Mouse (Mus musculus) limb, embryonic 11.5 days (tissue): ENCODE results near the gene Tmem176a. TPM values are rescaled to one million over a fixed set of nuclear protein-coding genes. Genes with fewer than 3 reads are reported as not detected.
"Not testable (repeated sequence)": the region's sequence is repeated elsewhere in the genome, so short reads cannot be mapped to it uniquely, and the experiment has no call there.

ENCODE experiments used
- ATAC-seq: fragments of 200-750 bp; cut with Nextera tagmentation; 2 replicates; pipeline ENCODE4 v1.8.0; 2017; ENCODE audit warnings: low read depth; ENCODE audit not compliant: insufficient number of reproducible peaks, low FRiP score, low TSS enrichment
- DNase-seq: peaks from one replicate; pipeline ENCODE4 v3.0.0-alpha.2; 2015; ENCODE audit warnings: low spot score
- H3K27ac ChIP-seq: fragments of 300-500 bp; sonication (generic); replicated peaks from 2 replicates; pipeline ENCODE4 v1.5.1; 2014; ENCODE audit warnings: low read depth, mild to moderate bottlenecking, low read length
- H3K27me3 ChIP-seq: fragments of 300-500 bp; sonication (generic); 2 replicates; pipeline ENCODE4 v1.6.1; 2014; ENCODE audit warnings: mild to moderate bottlenecking, low read length, mixed read lengths; ENCODE audit not compliant: control insufficient read depth, insufficient read depth
- H3K36me3 ChIP-seq: fragments of 300-500 bp; sonication (generic); 2 replicates; pipeline ENCODE4 v1.6.1; 2014; ENCODE audit warnings: mild to moderate bottlenecking, low read length, moderate library complexity, mixed read lengths; ENCODE audit not compliant: control insufficient read depth, insufficient read depth
- H3K4me1 ChIP-seq: fragments of 300-500 bp; sonication (generic); 2 replicates; pipeline ENCODE4 v1.6.1; 2014; ENCODE audit warnings: low read length, mixed read lengths; ENCODE audit not compliant: control insufficient read depth, insufficient read depth
- H3K4me2 ChIP-seq: fragments of 300-500 bp; sonication (generic); 2 replicates; pipeline ENCODE4 v1.6.1; 2014; ENCODE audit warnings: low read depth, mild to moderate bottlenecking, moderate library complexity; ENCODE audit not compliant: severe bottlenecking
- H3K4me3 ChIP-seq: fragments of 300-500 bp; sonication (generic); 2 replicates; pipeline ENCODE4 v1.5.1; 2014; ENCODE audit warnings: low read depth, low read length
- H3K9ac ChIP-seq: fragments of 300-500 bp; sonication (generic); 2 replicates; pipeline ENCODE4 v1.6.1; 2014; ENCODE audit warnings: mild to moderate bottlenecking, low read length
- H3K9me3 ChIP-seq: fragments of 300-500 bp; sonication (generic); 2 replicates; pipeline ENCODE4 v1.6.1; 2016; ENCODE audit warnings: low read length; ENCODE audit not compliant: control insufficient read depth
- WGBS: fragments of 180-500 bp; shearing (Covaris S2); extraction: QIAGEN DNeasy Blood & Tissue Kit; methylation state at CpG from one replicate; pipeline ENCODE4 v1.1.7; 2014; 5-methylcytosine and 5-hydroxymethylcytosine counted together
- polyA plus RNA-seq: library from polyadenylated mRNA; unstranded; fragments of >200 nt; fragmentation: Nextera tagmentation; extraction: Ambion mirVana; gene quantifications from 2 replicates; pipeline ENCODE4 v1.2.1, GENCODE M21; 2014

Tmem176a gene
- polyA plus RNA-seq, 1 experiment from 2014 or later: 37.5 TPM

- DNase-seq: no peak
- no peak for ATAC-seq
- Histone ChIP-seq H3K9ac (no peak overlapping the region), H3K4me3 (no peak overlapping the region), H3K4me2 (no peak overlapping the region), H3K4me1 (no peaks in the 10 kb centered on the region), H3K27ac (no peak overlapping the region), H3K36me3 (no peaks in the 10 kb centered on the region), H3K9me3 (no peaks in the 10 kb centered on the region), H3K27me3 (no peaks in the 10 kb centered on the region)
- WGBS: 11% methylated on average over 3 of the region's 3 CpGs
These were observed 24.0 kb downstream of the Tmem176a start for GRCm38 (mm10) chr6:48864723-48865122.

- Histone ChIP-seq H3K4me3 (no peak overlapping the region), H3K36me3 (no peaks in the 10 kb centered on the region), H3K9ac (no peak overlapping the region), H3K27ac (no peak overlapping the region), H3K4me2 (no peak overlapping the region), H3K27me3 (no peaks in the 10 kb centered on the region), H3K9me3 (no peaks in the 10 kb centered on the region), H3K4me1 (no peaks in the 10 kb centered on the region)
- DNase-seq: no peak
- no peak for ATAC-seq
- 78% methylated on average over 1 of the region's 1 CpGs for WGBS
These were observed 24.5 kb downstream of the Tmem176a start for GRCm38 (mm10) chr6:48865152-48865745.

- not testable (repeated sequence) for H3K9me3 ChIP-seq, H3K4me3 ChIP-seq, H3K36me3 ChIP-seq, H3K27me3 ChIP-seq, ATAC-seq, DNase-seq, H3K4me1 ChIP-seq, H3K4me2 ChIP-seq, H3K9ac ChIP-seq, H3K27ac ChIP-seq
- 14% methylated on average over 1 of the region's 1 CpGs for WGBS
These were observed 25.7 kb downstream of the Tmem176a start for GRCm38 (mm10) chr6:48866355-48866950.

- H3K36me3 ChIP-seq: no peaks in the 10 kb centered on the region
- no peak for DNase-seq
- H3K4me3 ChIP-seq: no peak overlapping the region
- H3K4me2 ChIP-seq: no peak overlapping the region
- H3K9ac ChIP-seq: no peak overlapping the region
- H3K27me3 ChIP-seq: no peaks in the 10 kb centered on the region
- no peaks in the 10 kb centered on the region for H3K9me3 ChIP-seq
- no peak overlapping the region for H3K27ac ChIP-seq
- no peak for ATAC-seq
- WGBS: 53% methylated on average over 4 of the region's 4 CpGs
- H3K4me1 ChIP-seq: no peaks in the 10 kb centered on the region
These were observed 26.4 kb downstream of the Tmem176a start for GRCm38 (mm10) chr6:48867158-48867557.

- no peak for ATAC-seq
- H3K27me3 ChIP-seq: no peaks in the 10 kb centered on the region
These were observed 29.1 kb downstream of the Tmem176a start for GRCm38 (mm10) chr6:48869774-48870173.

GRCm38 (mm10) chr6:48872596-48872995 lies 31.9 kb downstream of the Tmem176a start, which contains the start of gene Aoc1:
Aoc1 (plus strand) TSS chr6:48872896.
- DNase-seq (no peak), ATAC-seq (no peak)
- Histone ChIP-seq H3K9me3 (no peaks in the 10 kb centered on the region), H3K36me3 (no peaks in the 10 kb centered on the region), H3K4me1 (no peaks in the 10 kb centered on the region), H3K27me3 (no peaks in the 10 kb centered on the region), H3K4me3 (no peak within 1 kb of the TSS), H3K4me2 (no peak within 1 kb of the TSS), H3K27ac (no peak within 1 kb of the TSS), H3K9ac (no peak within 1 kb of the TSS)
- 86% methylated on average over 5 of the region's 5 CpGs for WGBS

More at GRCm38 (mm10) chr6:48869774-48870173, 29.1 kb downstream of the Tmem176a start:
- whole genome bisulfite sequencing: 87% methylated on average over 2 of the region's 2 CpGs
- Histone ChIP-seq H3K9ac (no peak overlapping the region), H3K9me3 (no peaks in the 10 kb centered on the region), H3K4me2 (no peak overlapping the region), H3K4me1 (no peaks in the 10 kb centered on the region), H3K36me3 (no peaks in the 10 kb centered on the region), H3K4me3 (no peak overlapping the region), H3K27ac (no peak overlapping the region)
- no peak for DNase-seq

GRCm38 (mm10) chr6:48874576-48874975 lies 33.9 kb downstream of the Tmem176a start:
- ATAC-seq: no peak
- WGBS: 75% methylated on average over 4 of the region's 4 CpGs
- H3K9me3 ChIP-seq: no peaks in the 10 kb centered on the region
- H3K4me1 ChIP-seq: no peaks in the 10 kb centered on the region
- no peaks in the 10 kb centered on the region for H3K36me3 ChIP-seq
- DNase-seq: no peak
- H3K27ac ChIP-seq: no peak overlapping the region
- no peak overlapping the region for H3K4me2 ChIP-seq
- no peaks in the 10 kb centered on the region for H3K27me3 ChIP-seq
- H3K4me3 ChIP-seq: no peak overlapping the region
- no peak overlapping the region for H3K9ac ChIP-seq

- no peaks in the 10 kb centered on the region for H3K9me3 ChIP-seq
- no peaks in the 10 kb centered on the region for H3K4me1 ChIP-seq
- no peak overlapping the region for H3K4me2 ChIP-seq
- 87% methylated on average over 6 of the region's 6 CpGs for WGBS
- H3K36me3 ChIP-seq: no peaks in the 10 kb centered on the region
- H3K27me3 ChIP-seq: no peaks in the 10 kb centered on the region
- H3K27ac ChIP-seq: no peak overlapping the region
- no peak overlapping the region for H3K4me3 ChIP-seq
- DNase-seq (no peak), ATAC-seq (no peak)
- H3K9ac ChIP-seq: no peak overlapping the region
These were observed 34.8 kb downstream of the Tmem176a start for GRCm38 (mm10) chr6:48875515-48875914.
